Comparison of ENCODE assay signal across 8 mouse cellular contexts in the genomic region with DNA sequence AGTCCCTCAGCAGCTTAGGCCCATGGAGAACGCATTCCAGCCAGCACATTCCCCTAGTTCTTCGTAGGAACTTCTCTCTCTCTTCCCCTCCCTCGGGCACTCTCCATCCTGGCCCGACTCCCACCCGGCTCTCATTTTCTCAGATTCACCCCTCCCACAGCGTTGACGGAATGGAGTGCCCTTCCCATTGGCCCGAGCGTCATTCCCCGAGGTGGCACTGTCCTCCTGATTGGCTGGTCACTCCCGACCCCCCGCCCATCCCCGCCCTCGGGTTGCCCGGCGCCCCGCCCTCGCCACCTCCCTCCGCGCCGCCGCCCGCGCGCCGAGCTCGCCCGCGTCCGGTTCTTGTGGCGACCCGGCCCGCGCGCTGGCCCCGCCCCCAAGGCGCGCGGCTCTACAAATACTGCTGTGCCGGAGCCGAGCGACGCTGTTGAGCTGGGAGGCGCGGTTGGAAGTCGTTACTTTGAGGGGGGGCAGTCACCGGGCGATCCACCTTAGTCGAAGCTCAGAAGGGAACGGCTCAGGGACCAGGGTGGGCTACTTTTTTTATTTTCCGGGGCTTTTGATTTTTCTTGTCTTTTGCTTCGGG. TPM values are rescaled to one million over a fixed set of nuclear protein-coding genes. Genes with fewer than 3 reads are reported as not detected.
A peak's percentile ranks its signal among the peaks of the same experiment; 100 is the strongest.
DNase-seq lines count a peak whose midpoint lies in the region; ATAC-seq lines count a peak whose summit lies in the region.

A gene (plus strand): TSS at position 539 of the 589 bp plus-strand sequence.

- peak within 1 kb of the TSS; percentile 81 for H3K4me2 ChIP-seq in hindbrain, embryonic 16.5 days (ENCODE audit: low read length)

- peak; percentile 97 for DNase-seq in adrenal gland, adult 2 months
- DNase-seq in gastrocnemius, adult 8-10 months (ENCODE audit: low spot score in 2 of 2): peak; percentile 89 to 93
- DNase-seq in left cerebral cortex, adult 11 months (ENCODE audit: low spot score): peak; percentile 87
- peak; percentile 95 for DNase-seq in lung, postnatal 25 days (ENCODE audit: low spot score)
- peak; percentile 89 for DNase-seq in right cerebral cortex, postnatal 14 days
- DNase-seq in B cell, adult 2 months: no peak

- peaks cover 5% of the 10 kb centered on the region for H3K4me1 ChIP-seq in hindbrain, embryonic 16.5 days (ENCODE audit: control insufficient read depth, insufficient read depth, low read depth, low read length)

- ATAC-seq in common myeloid progenitor, adult 5-6 weeks (replicated peaks; ENCODE audit: low read depth, poor library complexity, severe bottlenecking): peak; percentile 89
- ATAC-seq in hindbrain, embryonic 16.5 days: peak; percentile 98

- WGBS in hindbrain, embryonic 16.5 days: under 1% methylated on average over 52 of the region's 52 CpGs

- H3K4me3 ChIP-seq in hindbrain, embryonic 16.5 days (ENCODE audit: low read length): peak within 1 kb of the TSS; percentile 71

- H3K36me3 ChIP-seq in hindbrain, embryonic 16.5 days (ENCODE audit: control insufficient read depth, insufficient read depth, low read length): no peaks in the 10 kb centered on the region

- H3K27ac ChIP-seq in hindbrain, embryonic 16.5 days (ENCODE audit: low read depth, low read length): peak within 1 kb of the TSS; percentile 93

- H3K9ac ChIP-seq in hindbrain, embryonic 16.5 days (ENCODE audit: low read depth, low read length): peak within 1 kb of the TSS; percentile 88

- no peaks in the 10 kb centered on the region for H3K9me3 ChIP-seq in hindbrain, embryonic 16.5 days (ENCODE audit: control insufficient read depth, low read length)

- no peaks in the 10 kb centered on the region for H3K27me3 ChIP-seq in hindbrain, embryonic 16.5 days (replicated peaks; ENCODE audit: control insufficient read depth, insufficient read depth, low read length)

RNA-seq across cellular contexts. Expression of the gene that starts here (rescaled TPM):
- 1 to 10 TPM in 1 of 2 experiments, under 1 TPM in 1; 0.86 to 3.1 TPM for total RNA-seq in adrenal gland, adult 2 months (2021)
- polyA plus RNA-seq in adrenal gland, adult 2 months (2012; rRNA removed): 1.3 and 2.3 TPM in 2 replicates
- not detected in 2 replicates for total RNA-seq in common myeloid progenitor, adult 5-6 weeks (2017)
- under 1 TPM; 0.44 to 0.83 (median 0.50) TPM for total RNA-seq in gastrocnemius, adult 8-10 months (2022)
- polyA plus RNA-seq in hindbrain, embryonic 16.5 days (2015; fragmentation: Nextera tagmentation; extraction: Ambion mirVana): 20.2 and 59.5 TPM in 2 replicates

Comparison
In these comparisons a context has a peak if more than half of its experiments do, and no peak if none do; other contexts are left out.
1. Peak in ATAC-seq in common myeloid progenitor, adult 5-6 weeks; RNA of the gene not detected or under 1 TPM.
2. Peak in DNase-seq in gastrocnemius, adult 8-10 months; RNA of the gene not detected or under 1 TPM.
3. DNase-seq: peak in adrenal gland, adult 2 months (single experiment), left cerebral cortex, adult 11 months (single experiment), lung, postnatal 25 days (single experiment) and right cerebral cortex, postnatal 14 days (single experiment); none in B cell, adult 2 months (0 of 2).